Mouse (Mus musculus) ES-E14 (cell line): ENCODE results near the gene Il17ra. TPM values are rescaled to one million over a fixed set of nuclear protein-coding genes. Genes with fewer than 3 reads are reported as not detected.

Source experiments
- DNase-seq: peaks from one replicate; pipeline ENCODE4 v3.0.0-alpha.2; 2013; ENCODE audit warnings: low read depth, low spot score
- H3K27ac ChIP-seq: 2 replicates; pipeline ENCODE4 v1.5.1; 2012; ENCODE audit warnings: low read depth, mild to moderate bottlenecking, low read length, moderate library complexity, mixed read lengths; ENCODE audit not compliant: poor library complexity, insufficient read depth, severe bottlenecking
- H3K36me3 ChIP-seq: 2 replicates; pipeline ENCODE4 v1.6.1; 2012; ENCODE audit warnings: mild to moderate bottlenecking, low read length, moderate library complexity, mixed read lengths; ENCODE audit not compliant: control insufficient read depth, poor library complexity, insufficient read depth, severe bottlenecking
- H3K4me1 ChIP-seq, 2 experiments: fragments of 150-350 bp in 1 of 2; sonication (generic) in 1 of 2; 2 replicates each; pipeline ENCODE4 v1.6.1; 2012; ENCODE audit warnings: low read length in 2 of 2, mild to moderate bottlenecking in 1 of 2, mixed read lengths in 1 of 2; ENCODE audit not compliant: control insufficient read depth in 2 of 2, insufficient read depth in 2 of 2, poor library complexity in 1 of 2
- H3K4me3 ChIP-seq, 2 experiments: fragments of 150-350 bp in 1 of 2; sonication (generic) in 1 of 2; 2 replicates each; pipeline ENCODE4 v1.5.1; 2012; ENCODE audit warnings: low read length in 2 of 2, low read depth in 1 of 2, mild to moderate bottlenecking in 1 of 2, mixed read lengths in 1 of 2; ENCODE audit not compliant: insufficient read depth in 1 of 2, poor library complexity in 1 of 2, severe bottlenecking in 1 of 2
- H3K9ac ChIP-seq: 2 replicates; pipeline ENCODE4 v1.6.1; 2012; ENCODE audit warnings: low read depth, mild to moderate bottlenecking, low read length, mixed read lengths; ENCODE audit not compliant: poor library complexity, insufficient read depth, severe bottlenecking
- H3K9me3 ChIP-seq: fragments of 150-350 bp; sonication (generic); 2 replicates; pipeline ENCODE4 v1.6.1; 2012; ENCODE audit warnings: low read depth, mild to moderate bottlenecking, low read length; ENCODE audit not compliant: control insufficient read depth, insufficient read depth
- CHD2 ChIP-seq: IDR thresholded peaks from 2 replicates; pipeline ENCODE4 v1.6.1; 2014; ENCODE audit warnings: mild to moderate bottlenecking, low read depth, low read length, inconsistent platforms
- HCFC1 ChIP-seq: IDR thresholded peaks from 2 replicates; pipeline ENCODE4 v1.6.1; 2012; ENCODE audit warnings: low read length, inconsistent platforms, borderline replicate concordance; ENCODE audit not compliant: insufficient read depth
- MAFK ChIP-seq: IDR thresholded peaks from 2 replicates; pipeline ENCODE4 v1.6.1; 2014; ENCODE audit warnings: mild to moderate bottlenecking, low read depth, low read length, inconsistent platforms; ENCODE audit not compliant: insufficient read depth
- ZC3H11A ChIP-seq: IDR thresholded peaks from 2 replicates; pipeline ENCODE4 v1.6.1; 2012; ENCODE audit warnings: low read depth, mild to moderate bottlenecking, inconsistent platforms, low read length, borderline replicate concordance
- ZNF384 ChIP-seq: IDR thresholded peaks from 2 replicates; pipeline ENCODE4 v1.6.1; 2012; ENCODE audit warnings: low read depth, low read length, inconsistent platforms
- in situ Hi-C, 2 experiments: fragments of 600-800 bp; cut with MboI; formaldehyde crosslinking; loops; one replicate each; pipeline ENCODE4 v1.15.1; 2025; ENCODE audit warnings: low sequenced_read_pairs in 2 of 2, inconsistent platforms in 1 of 2; ENCODE audit not compliant: unreplicated experiment in 2 of 2
- total RNA-seq: library from RNA; depleted of rRNA; stranded (reverse); fragments of 300-350 nt; gene quantifications from 2 replicates; pipeline ENCODE4 v1.2.3, GENCODE M21; 2012

The Il17ra gene
- total RNA-seq, 1 experiment = 7.0 TPM

- Histone ChIP-seq H3K4me3 (no peak overlapping the region), H3K36me3 (no peaks in the 10 kb centered on the region), H3K9me3 (no peaks in the 10 kb centered on the region), H3K4me1 (peaks cover 2 to 3% of the 10 kb centered on the region in 2 experiments; a peak in 2 of 4 replicates), H3K27ac (no peak overlapping the region), H3K9ac (no peak overlapping the region)
- DNase-seq = no peak
- TF ChIP-seq HCFC1 = no peak
- no peak for TF ChIP-seq CHD2
- no peak for TF ChIP-seq MAFK
- TF ChIP-seq ZC3H11A = no peak
- TF ChIP-seq ZNF384 = no peak
- in situ Hi-C loops = no loop called here
Observed at GRCm38 (mm10) chr6:120469268-120469667, 6.2 kb downstream of the Il17ra start.

- no peak for TF ChIP-seq MAFK
- Histone ChIP-seq H3K27ac (no peak overlapping the region), H3K4me1 (peaks cover 2 to 3% of the 10 kb centered on the region in 2 experiments; a peak in 2 of 4 replicates), H3K4me3 (no peak overlapping the region), H3K36me3 (no peaks in the 10 kb centered on the region), H3K9ac (no peak overlapping the region), H3K9me3 (no peaks in the 10 kb centered on the region)
- in situ Hi-C loops = no loop called here
- no peak for DNase-seq
Observed at GRCm38 (mm10) chr6:120469770-120470169, 6.7 kb downstream of the Il17ra start.

GRCm38 (mm10) chr6:120470666-120471065, 7.6 kb downstream of the Il17ra start:
- H3K27ac ChIP-seq = no peak overlapping the region

GRCm38 (mm10) chr6:120471991-120472441, 9.0 kb downstream of the Il17ra start:
- TF ChIP-seq ZC3H11A = no peak
- TF ChIP-seq HCFC1 = no peak
- no peak for TF ChIP-seq CHD2
- in situ Hi-C loops = no loop called here
- no peak for DNase-seq
- H3K36me3 ChIP-seq = no peaks in the 10 kb centered on the region
- no peaks in the 10 kb centered on the region for H3K9me3 ChIP-seq
- no peak overlapping the region for H3K27ac ChIP-seq
- H3K4me3 ChIP-seq = no peak overlapping the region
- H3K9ac ChIP-seq = no peak overlapping the region
- peaks cover 2 to 3% of the 10 kb centered on the region in 2 experiments; a peak in 2 of 4 replicates for H3K4me1 ChIP-seq

More at GRCm38 (mm10) chr6:120470666-120471065, 7.6 kb downstream of the Il17ra start:
- H3K4me1 ChIP-seq = peaks cover 2 to 3% of the 10 kb centered on the region in 2 experiments; a peak in 2 of 4 replicates
- H3K9me3 ChIP-seq = no peaks in the 10 kb centered on the region
- no peaks in the 10 kb centered on the region for H3K36me3 ChIP-seq
- in situ Hi-C loops = no loop called here
- no peak for DNase-seq
- H3K9ac ChIP-seq = no peak overlapping the region
- TF ChIP-seq HCFC1 (no peak), MAFK (no peak), ZNF384 (no peak), ZC3H11A (no peak), CHD2 (no peak)
- H3K4me3 ChIP-seq = no peak overlapping the region

GRCm38 (mm10) chr6:120472455-120473140, 9.6 kb downstream of the Il17ra start:
- Histone ChIP-seq H3K4me3 (no peak overlapping the region), H3K4me1 (peaks cover 2 to 3% of the 10 kb centered on the region in 2 experiments; a peak in 2 of 4 replicates), H3K27ac (no peak overlapping the region), H3K36me3 (no peaks in the 10 kb centered on the region), H3K9me3 (no peaks in the 10 kb centered on the region), H3K9ac (no peak overlapping the region)
- DNase-seq = no peak
- no peak for TF ChIP-seq ZC3H11A
- TF ChIP-seq ZNF384 = no peak
- no peak for TF ChIP-seq HCFC1
- no peak for TF ChIP-seq MAFK
- no peak for TF ChIP-seq CHD2
- in situ Hi-C loops = no loop called here
